ENCODE assay signal across 9 mouse cellular contexts in the genomic region with DNA sequence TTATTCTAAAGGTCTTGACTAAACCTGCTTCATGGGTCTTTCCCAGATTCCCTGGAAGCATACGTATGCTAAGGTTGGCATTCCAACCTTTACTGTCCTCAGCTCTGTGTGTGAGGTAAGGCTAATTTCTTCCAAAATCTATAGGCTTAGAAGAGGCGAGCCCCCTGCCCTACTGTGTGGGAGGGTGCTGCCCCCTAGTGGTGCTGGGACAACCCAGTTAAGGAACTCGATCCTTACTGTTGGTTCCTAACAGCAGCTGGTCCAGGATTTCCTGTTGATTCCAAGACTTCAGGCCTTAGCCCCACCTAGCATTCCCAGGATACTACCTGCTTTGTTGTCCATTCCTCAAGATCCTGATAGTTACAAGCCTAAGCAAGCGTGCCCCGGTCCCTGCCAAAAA. TPM values are rescaled to one million over a fixed set of nuclear protein-coding genes. Genes with fewer than 3 reads are reported as not detected.
DNase-seq lines count a peak whose midpoint lies in the region; ATAC-seq and TF ChIP-seq lines count a peak whose summit lies in the region.
"Had no signal": no experiment of that assay in that cellular context is flagged by ENCODE, and none has a peak within 500 bp of the region (broad histone marks: within the 10 kb centered on the region; RNA-seq: fewer than 3 reads in every experiment).

No protein-coding gene starts in this region.

- WGBS in midbrain, embryonic 10.5 days = 20% methylated on average over 5 of the region's 5 CpGs
- WGBS in midbrain, embryonic 15.5 days = 18% methylated on average over 5 of the region's 5 CpGs
- 27% methylated on average over 5 of the region's 5 CpGs for WGBS in bone marrow, adult 2 months
- 12% methylated on average over 5 of the region's 5 CpGs for WGBS in embryonic facial prominence, embryonic 14.5 days
- 18% methylated on average over 5 of the region's 5 CpGs for WGBS in hindbrain, embryonic 14.5 days

- H3K27ac ChIP-seq in midbrain, embryonic 10.5 days (replicated peaks) = no peak overlapping the region
- no peak overlapping the region for H3K27ac ChIP-seq in midbrain, embryonic 15.5 days
- H3K27ac ChIP-seq in bone marrow, adult 2 months (ENCODE audit: control insufficient read depth, insufficient read depth, low read depth, low read length, poor library complexity) = no peak overlapping the region
- no peak overlapping the region for H3K27ac ChIP-seq in embryonic facial prominence, embryonic 14.5 days (replicated peaks; ENCODE audit: low read depth, low read length)
- H3K27ac ChIP-seq in hindbrain, embryonic 14.5 days = no peak overlapping the region
- H3K27ac ChIP-seq: neural tube, embryonic 12.5 days had no signal

- no peaks in the 10 kb centered on the region for H3K36me3 ChIP-seq in midbrain, embryonic 10.5 days
- no peaks in the 10 kb centered on the region for H3K36me3 ChIP-seq in midbrain, embryonic 15.5 days (replicated peaks)
- H3K36me3 ChIP-seq in embryonic facial prominence, embryonic 14.5 days (ENCODE audit: control insufficient read depth, insufficient read depth, low read length) = no peaks in the 10 kb centered on the region
- H3K36me3 ChIP-seq in hindbrain, embryonic 14.5 days (replicated peaks; ENCODE audit: control insufficient read depth, insufficient read depth) = no peaks in the 10 kb centered on the region
- H3K36me3 ChIP-seq: neural tube, embryonic 12.5 days had no signal

- H3K9me3 ChIP-seq in midbrain, embryonic 10.5 days (replicated peaks) = no peaks in the 10 kb centered on the region
- H3K9me3 ChIP-seq in midbrain, embryonic 15.5 days = no peaks in the 10 kb centered on the region
- H3K9me3 ChIP-seq in embryonic facial prominence, embryonic 14.5 days (ENCODE audit: control insufficient read depth, low read length) = no peaks in the 10 kb centered on the region
- H3K9me3 ChIP-seq in hindbrain, embryonic 14.5 days (ENCODE audit: control insufficient read depth, low read length) = no peaks in the 10 kb centered on the region
- H3K9me3 ChIP-seq: neural tube, embryonic 12.5 days had no signal

- H3K4me1 ChIP-seq in midbrain, embryonic 10.5 days = peaks cover 25% of the 10 kb centered on the region
- peaks cover 28% of the 10 kb centered on the region for H3K4me1 ChIP-seq in midbrain, embryonic 15.5 days
- H3K4me1 ChIP-seq in bone marrow, adult 2 months (ENCODE audit: control insufficient read depth, insufficient read depth, low read length) = no peaks in the 10 kb centered on the region
- peaks cover 15% of the 10 kb centered on the region; the same call in 1 of the 2 replicates for H3K4me1 ChIP-seq in embryonic facial prominence, embryonic 14.5 days (ENCODE audit: control insufficient read depth, insufficient read depth, low read length)
- H3K4me1 ChIP-seq in hindbrain, embryonic 14.5 days (replicated peaks; ENCODE audit: control insufficient read depth, insufficient read depth, low read length) = peaks cover 7% of the 10 kb centered on the region; the same call in 1 of the 2 replicates

- H3K4me3 ChIP-seq in midbrain, embryonic 10.5 days = no peak overlapping the region
- H3K4me3 ChIP-seq in midbrain, embryonic 15.5 days = no peak overlapping the region
- H3K4me3 ChIP-seq in bone marrow, adult 2 months (replicated peaks; ENCODE audit: control insufficient read depth, low read depth, low read length) = no peak overlapping the region
- no peak overlapping the region for H3K4me3 ChIP-seq in embryonic facial prominence, embryonic 14.5 days (ENCODE audit: low read depth, low read length)
- no peak overlapping the region for H3K4me3 ChIP-seq in hindbrain, embryonic 14.5 days (replicated peaks; ENCODE audit: low read length)
- H3K4me3 ChIP-seq: neural tube, embryonic 12.5 days had no signal

- H3K9ac ChIP-seq in midbrain, embryonic 15.5 days = no peak overlapping the region
- H3K9ac ChIP-seq in embryonic facial prominence, embryonic 14.5 days (ENCODE audit: low read depth, low read length) = no peak overlapping the region
- H3K9ac ChIP-seq in hindbrain, embryonic 14.5 days = no peak overlapping the region
- H3K9ac ChIP-seq: neural tube, embryonic 12.5 days had no signal

- H3K27me3 ChIP-seq in midbrain, embryonic 10.5 days (ENCODE audit: low read depth, poor library complexity, severe bottlenecking) = peaks cover 71% of the 10 kb centered on the region
- peaks cover 57% of the 10 kb centered on the region for H3K27me3 ChIP-seq in midbrain, embryonic 15.5 days (replicated peaks)
- peaks cover 64% of the 10 kb centered on the region for H3K27me3 ChIP-seq in embryonic facial prominence, embryonic 14.5 days (replicated peaks; ENCODE audit: control insufficient read depth, insufficient read depth, low read length)
- H3K27me3 ChIP-seq in hindbrain, embryonic 14.5 days (ENCODE audit: control insufficient read depth, insufficient read depth, low read length) = peaks cover 66% of the 10 kb centered on the region

- peak; percentile 89 for TF ChIP-seq CTCF in bone marrow, adult 2 months (IDR thresholded peaks at IDR 0.05; ENCODE audit: control insufficient read depth, insufficient read depth, low read length)

- intact Hi-C loops in left cerebral cortex, postnatal 36 days (cut with DNase I) = loop anchor here (1.0 to 5.0 kb wide), 3 partner anchors 85 to 229 kb away; no protein-coding TSS in a partner anchor

- ATAC-seq in midbrain, embryonic 15.5 days (replicated peaks) = no peak
- ATAC-seq in embryonic facial prominence, embryonic 14.5 days (ENCODE audit: low read depth) = 0 out of 2 replicates have a peak, but pooled peaks have one; percentile 34
- 0 out of 2 replicates have a peak, but pooled peaks have one; percentile 42 for ATAC-seq in hindbrain, embryonic 14.5 days (ENCODE audit: low FRiP score)

- peak; percentile 77 for DNase-seq in midbrain, embryonic 10.5 days (ENCODE audit: low spot score)
- peak; percentile 84 for DNase-seq in embryonic facial prominence, embryonic 14.5 days (ENCODE audit: low spot score)
- DNase-seq in hindbrain, embryonic 14.5 days (ENCODE audit: low spot score) = peak; percentile 88
- peak; percentile 76 to 77 for DNase-seq in left cerebral cortex, postnatal 36 days (ENCODE audit: low spot score in 2 of 2)
- peak; percentile 57 for DNase-seq in ovary, postnatal 14 days (ENCODE audit: low spot score)
- peak; percentile 58 for DNase-seq in urinary bladder, adult 2 months (ENCODE audit: low spot score)

- TF ChIP-seq POLR2A in bone marrow, adult 2 months (IDR thresholded peaks at IDR 0.05; ENCODE audit: borderline replicate concordance, control insufficient read depth, low read depth, low read length) = no peak

- no peak overlapping the region for H3K4me2 ChIP-seq in midbrain, embryonic 15.5 days
- H3K4me2 ChIP-seq in embryonic facial prominence, embryonic 14.5 days (ENCODE audit: low read depth, low read length) = no peak overlapping the region
- no peak overlapping the region for H3K4me2 ChIP-seq in hindbrain, embryonic 14.5 days (replicated peaks)
- H3K4me2 ChIP-seq: neural tube, embryonic 12.5 days had no signal

RNA-seq across cellular contexts. Expression of a gene that starts 2.8 kb away (rescaled TPM):
- 0.10 TPM in 1 of 2 replicates, not detected in the other for polyA plus RNA-seq in midbrain, embryonic 10.5 days (2016; fragmentation: Nextera tagmentation; extraction: Ambion mirVana)
- 8.8 and 9.1 TPM in 2 replicates for polyA plus RNA-seq in midbrain, embryonic 15.5 days (2015; fragmentation: Nextera tagmentation; extraction: Ambion mirVana)
- not detected in 2 replicates for polyA plus RNA-seq in bone marrow, adult 2 months (2011; ENCODE audit: insufficient read depth, insufficient read length, low replicate concordance, missing spikeins)
- 0.94 and 1.3 TPM in 2 replicates for polyA plus RNA-seq in embryonic facial prominence, embryonic 14.5 days (2014; fragmentation: Nextera tagmentation; extraction: Ambion mirVana)
- 7.9 and 11.8 TPM in 2 replicates for polyA plus RNA-seq in hindbrain, embryonic 14.5 days (2014; fragmentation: Nextera tagmentation; extraction: Ambion mirVana)
- 10 to 100 TPM; 65.5 to 73.0 TPM for total RNA-seq in left cerebral cortex, postnatal 36 days (2021)
- 9.1 and 10.5 TPM in 2 replicates for polyA plus RNA-seq in urinary bladder, adult 2 months (2012; rRNA removed)

RNA-seq across cellular contexts. Expression of a gene that starts 55.7 kb away (rescaled TPM):
- polyA plus RNA-seq in midbrain, embryonic 10.5 days (2016; fragmentation: Nextera tagmentation; extraction: Ambion mirVana) = 1.4 and 1.6 TPM in 2 replicates
- 16.6 and 19.2 TPM in 2 replicates for polyA plus RNA-seq in midbrain, embryonic 15.5 days (2015; fragmentation: Nextera tagmentation; extraction: Ambion mirVana)
- polyA plus RNA-seq in bone marrow, adult 2 months (2011; ENCODE audit: insufficient read depth, insufficient read length, low replicate concordance, missing spikeins) = 0.62 TPM in 1 of 2 replicates, not detected in the other
- polyA plus RNA-seq in embryonic facial prominence, embryonic 14.5 days (2014; fragmentation: Nextera tagmentation; extraction: Ambion mirVana) = 4.8 and 4.9 TPM in 2 replicates
- 15.5 and 18.8 TPM in 2 replicates for polyA plus RNA-seq in hindbrain, embryonic 14.5 days (2014; fragmentation: Nextera tagmentation; extraction: Ambion mirVana)
- total RNA-seq in left cerebral cortex, postnatal 36 days (2021) = 100 to 1,000 TPM; 377 to 415 TPM
- polyA plus RNA-seq in urinary bladder, adult 2 months (2012; rRNA removed) = 15.9 and 21.1 TPM in 2 replicates
